ENCODE assay signal across 19 mouse cellular contexts in genomic region chr8:111602050-111602449, GRCm38 (mm10). TPM values are rescaled to one million over a fixed set of nuclear protein-coding genes. Genes with fewer than 3 reads are reported as not detected.
DNase-seq lines count a peak whose midpoint lies in the region; ATAC-seq and TF ChIP-seq lines count a peak whose summit lies in the region.
"Had no signal": no experiment of that assay in that cellular context is flagged by ENCODE, and none has a peak within 500 bp of the region (broad histone marks: within the 10 kb centered on the region; RNA-seq: fewer than 3 reads in every experiment).

No protein-coding gene starts in this region.

- 61% methylated on average over 4 of the region's 4 CpGs for WGBS in forebrain, postnatal 0 days
- 97% methylated on average over 4 of the region's 4 CpGs for whole genome bisulfite sequencing in forebrain, embryonic 12.5 days

- ATAC-seq in forebrain, postnatal 0 days = no peak
- no peak for ATAC-seq in forebrain, embryonic 12.5 days (ENCODE audit: low FRiP score)
- ATAC-seq: liver, postnatal 0 days had no signal

- no peak overlapping the region for H3K9ac ChIP-seq in forebrain, postnatal 0 days
- no peak overlapping the region for H3K9ac ChIP-seq in forebrain, embryonic 12.5 days
- H3K9ac ChIP-seq: embryonic facial prominence, embryonic 12.5 days; heart, embryonic 15.5 days; hindbrain, embryonic 12.5 days; limb, embryonic 13.5 days; liver, postnatal 0 days had no signal

- no peak overlapping the region for H3K4me2 ChIP-seq in forebrain, postnatal 0 days (ENCODE audit: low read depth)
- H3K4me2 ChIP-seq in forebrain, embryonic 12.5 days = no peak overlapping the region
- H3K4me2 ChIP-seq: embryonic facial prominence, embryonic 12.5 days; heart, embryonic 15.5 days; hindbrain, embryonic 12.5 days; limb, embryonic 13.5 days had no signal

- no peaks in the 10 kb centered on the region for H3K27me3 ChIP-seq in forebrain, postnatal 0 days (ENCODE audit: insufficient read depth, low read length)
- no peaks in the 10 kb centered on the region for H3K27me3 ChIP-seq in forebrain, embryonic 12.5 days
- H3K27me3 ChIP-seq: embryonic facial prominence, embryonic 12.5 days; heart, embryonic 15.5 days; hindbrain, embryonic 12.5 days; limb, embryonic 13.5 days had no signal

- no peak overlapping the region for H3K27ac ChIP-seq in forebrain, postnatal 0 days (ENCODE audit: low read depth, low read length)
- no peak overlapping the region for H3K27ac ChIP-seq in forebrain, embryonic 12.5 days
- H3K27ac ChIP-seq in left cerebral cortex, adult 2 months = no peak overlapping the region
- H3K27ac ChIP-seq: embryonic facial prominence, embryonic 12.5 days; heart, embryonic 15.5 days; hindbrain, embryonic 12.5 days; limb, embryonic 13.5 days; macrophage had no signal

- H3K36me3 ChIP-seq in forebrain, postnatal 0 days (ENCODE audit: insufficient read depth) = no peaks in the 10 kb centered on the region
- no peaks in the 10 kb centered on the region for H3K36me3 ChIP-seq in forebrain, embryonic 12.5 days (replicated peaks)
- H3K36me3 ChIP-seq: heart, embryonic 15.5 days; hindbrain, embryonic 12.5 days had no signal

- DNase-seq in forebrain, postnatal 0 days = peak; percentile 55
- peak; percentile 73 for DNase-seq in left cerebral cortex, postnatal 4 days
- no peak for DNase-seq in left cerebral cortex, adult 2 months (ENCODE audit: extremely low spot score in 1 of 2, low spot score in 2 of 2)
- peak; percentile 75 for DNase-seq in cerebellum, adult 9-11 months
- DNase-seq in right cerebral cortex, postnatal 4 days = peak; percentile 22
- DNase-seq in gastrocnemius, postnatal 25 days = no peak
- DNase-seq in adrenal gland, adult 8-10 months = no peak
- DNase-seq: adrenal gland, postnatal 25 days; kidney, adult 2 months; kidney, postnatal 36 days; liver, postnatal 0 days; midbrain, embryonic 14.5 days; spleen, adult 18-20 months had no signal

- no peaks in the 10 kb centered on the region for H3K9me3 ChIP-seq in forebrain, postnatal 0 days (ENCODE audit: low read length)
- no peaks in the 10 kb centered on the region for H3K9me3 ChIP-seq in forebrain, embryonic 12.5 days
- H3K9me3 ChIP-seq: embryonic facial prominence, embryonic 12.5 days; heart, embryonic 15.5 days; hindbrain, embryonic 12.5 days; limb, embryonic 13.5 days had no signal

- H3K4me3 ChIP-seq in forebrain, postnatal 0 days (ENCODE audit: low read depth, low read length) = no peak overlapping the region
- H3K4me3 ChIP-seq in forebrain, embryonic 12.5 days (replicated peaks) = no peak overlapping the region
- no peak overlapping the region for H3K4me3 ChIP-seq in left cerebral cortex, adult 2 months
- H3K4me3 ChIP-seq: embryonic facial prominence, embryonic 12.5 days; heart, embryonic 15.5 days; hindbrain, embryonic 12.5 days; limb, embryonic 13.5 days had no signal

- TF ChIP-seq CTCF in forebrain, postnatal 0 days (IDR thresholded peaks at IDR 0.05; ENCODE audit: low read depth) = no peak
- TF ChIP-seq CTCF in left cerebral cortex, adult 2 months (IDR thresholded peaks at IDR 0.05) = no peak

- intact Hi-C loops in left cerebral cortex, postnatal 4 days (cut with DNase I) = no loop called here
- intact Hi-C loops in left cerebral cortex, adult 2 months (cut with DNase I) = no loop called here

- H3K4me1 ChIP-seq in forebrain, postnatal 0 days (ENCODE audit: insufficient read depth) = no peaks in the 10 kb centered on the region
- H3K4me1 ChIP-seq in forebrain, embryonic 12.5 days = no peaks in the 10 kb centered on the region; the same call in 1 of the 2 replicates

RNA-seq across cellular contexts. Expression of gene Ldhd, which starts 28.1 kb away (rescaled TPM):
- total RNA-seq in forebrain, postnatal 0 days (2014; rRNA removed) = 0.54 and 1.8 TPM in 2 replicates
- 0.65 and 1.1 TPM in 2 replicates for polyA plus RNA-seq in forebrain, postnatal 0 days (2015; fragmentation: Nextera tagmentation; extraction: Ambion mirVana)
- polyA plus RNA-seq in forebrain, embryonic 12.5 days (2016; fragmentation: Nextera tagmentation; extraction: Ambion mirVana) = 0.24 and 0.50 TPM in 2 replicates
- 1 to 10 TPM in 1 of 2 experiments, under 1 TPM in 1; 0.54 to 1.1 TPM for total RNA-seq in left cerebral cortex, postnatal 4 days (2021)
- total RNA-seq in left cerebral cortex, adult 2 months (2021) = 10 to 100 TPM; 10.1 to 10.8 TPM
- 10 to 100 TPM; 31.7 to 33.6 TPM for total RNA-seq in gastrocnemius, postnatal 25 days (2021)
- total RNA-seq in adrenal gland, adult 8-10 months (2022) = 100 to 1,000 TPM in 1 of 4 experiments, 10 to 100 TPM in 3; 58.4 to 109 (median 76.4) TPM

RNA-seq across cellular contexts. Expression of gene Zfp1, which starts 41.2 kb away (rescaled TPM):
- 29.9 and 34.3 TPM in 2 replicates for total RNA-seq in forebrain, postnatal 0 days (2014; rRNA removed)
- polyA plus RNA-seq in forebrain, postnatal 0 days (2015; fragmentation: Nextera tagmentation; extraction: Ambion mirVana) = 20.0 and 24.7 TPM in 2 replicates
- polyA plus RNA-seq in forebrain, embryonic 12.5 days (2016; fragmentation: Nextera tagmentation; extraction: Ambion mirVana) = 22.8 and 28.4 TPM in 2 replicates
- total RNA-seq in left cerebral cortex, postnatal 4 days (2021) = 10 to 100 TPM; 23.0 to 25.0 TPM
- 10 to 100 TPM; 22.0 to 23.5 TPM for total RNA-seq in left cerebral cortex, adult 2 months (2021)
- total RNA-seq in gastrocnemius, postnatal 25 days (2021) = 1 to 10 TPM; 5.3 to 6.8 TPM
- 10 to 100 TPM in 2 of 4 experiments, 1 to 10 TPM in 2; 7.9 to 11.6 (median 9.7) TPM for total RNA-seq in adrenal gland, adult 8-10 months (2022)

Comparison
In these comparisons a context has a peak if more than half of its experiments do, and no peak if none do; other contexts are left out.
1. DNase-seq: peak in forebrain, postnatal 0 days (single experiment), left cerebral cortex, postnatal 4 days (single experiment), cerebellum, adult 9-11 months (single experiment) and right cerebral cortex, postnatal 4 days (single experiment); none in left cerebral cortex, adult 2 months (0 of 2), gastrocnemius, postnatal 25 days (single experiment) and adrenal gland, adult 8-10 months (single experiment).